Mouse (Mus musculus) ES-E14 (cell line): ENCODE measurements around the gene Tbxas1.

Experiments used
- CHD2 ChIP-seq: IDR thresholded peaks from 2 replicates; pipeline ENCODE4 v1.6.1; 2014; ENCODE audit warnings: mild to moderate bottlenecking, low read depth, low read length, inconsistent platforms
- HCFC1 ChIP-seq: IDR thresholded peaks from 2 replicates; pipeline ENCODE4 v1.6.1; 2012; ENCODE audit warnings: low read length, inconsistent platforms, borderline replicate concordance; ENCODE audit not compliant: insufficient read depth
- ZC3H11A ChIP-seq: IDR thresholded peaks from 2 replicates; pipeline ENCODE4 v1.6.1; 2012; ENCODE audit warnings: low read depth, mild to moderate bottlenecking, inconsistent platforms, low read length, borderline replicate concordance
- ZNF384 ChIP-seq: IDR thresholded peaks from 2 replicates; pipeline ENCODE4 v1.6.1; 2012; ENCODE audit warnings: low read depth, low read length, inconsistent platforms

DNA sequence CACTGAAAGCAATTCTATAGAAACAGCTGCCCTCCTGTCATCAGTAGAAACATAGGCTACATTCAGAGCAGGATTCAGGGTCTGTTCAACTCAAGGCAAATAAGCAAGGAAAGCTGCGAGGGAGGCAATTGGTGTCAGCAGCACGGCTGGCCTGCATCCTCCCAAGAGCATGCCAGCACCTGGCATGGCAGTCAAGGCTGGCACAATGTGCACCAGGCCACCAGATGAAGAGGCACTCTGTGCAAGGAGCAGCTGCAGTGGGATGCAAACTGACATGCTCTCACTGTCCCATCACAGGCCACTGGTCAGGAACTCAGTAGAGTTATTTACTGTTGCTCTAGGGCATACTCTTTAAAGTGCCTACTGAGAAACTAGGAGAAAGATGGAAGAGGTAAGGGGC lies 34.8 kb upstream of the Tbxas1 start:
- TF ChIP-seq ZNF384 (no peak), HCFC1 (no peak), CHD2 (no peak), ZC3H11A (no peak)
